Comparison of ENCODE assay signal across 16 mouse cellular contexts in genomic region chr14:103838887-103839286, GRCm38 (mm10). TPM values are rescaled to one million over a fixed set of nuclear protein-coding genes. Genes with fewer than 3 reads are reported as not detected.
DNase-seq lines count a peak whose midpoint lies in the region; ATAC-seq and TF ChIP-seq lines count a peak whose summit lies in the region.
"Had no signal": no experiment of that assay in that cellular context is flagged by ENCODE, and none has a peak within 500 bp of the region (broad histone marks: within the 10 kb centered on the region; RNA-seq: fewer than 3 reads in every experiment).

No protein-coding gene starts in this region.

- H3K27me3 ChIP-seq in heart, embryonic 16.5 days (ENCODE audit: control insufficient read depth, insufficient read depth, low read length) = no peaks in the 10 kb centered on the region
- H3K27me3 ChIP-seq in lung, postnatal 0 days (replicated peaks; ENCODE audit: insufficient read depth, low read length) = no peaks in the 10 kb centered on the region
- H3K27me3 ChIP-seq in hindbrain, postnatal 0 days (ENCODE audit: insufficient read depth, low read length) = no peaks in the 10 kb centered on the region
- H3K27me3 ChIP-seq in neural tube, embryonic 12.5 days (replicated peaks) = no peaks in the 10 kb centered on the region

- no peak for DNase-seq in heart, postnatal 36 days
- peak; percentile 11 for DNase-seq in lung, postnatal 0 days (ENCODE audit: low spot score)
- DNase-seq in lung, postnatal 14 days = no peak
- no peak for DNase-seq in hindbrain, postnatal 0 days (ENCODE audit: low spot score)
- DNase-seq: adrenal gland, postnatal 10 days; cerebellum, adult 18-20 months; forebrain, postnatal 0 days; gastrocnemius, postnatal 10 days; retina, postnatal 1 day had no signal

- TF ChIP-seq CTCF in lung, postnatal 0 days (IDR thresholded peaks at IDR 0.05) = no peak
- TF ChIP-seq CTCF in hindbrain, postnatal 0 days (IDR thresholded peaks at IDR 0.05; ENCODE audit: low read depth) = no peak

- no peak overlapping the region for H3K9ac ChIP-seq in heart, embryonic 16.5 days (ENCODE audit: low read length)
- H3K9ac ChIP-seq in lung, postnatal 0 days (replicated peaks; ENCODE audit: low read depth) = no peak overlapping the region
- H3K9ac ChIP-seq in hindbrain, postnatal 0 days (replicated peaks; ENCODE audit: low read length) = no peak overlapping the region
- no peak overlapping the region for H3K9ac ChIP-seq in neural tube, embryonic 12.5 days
- H3K9ac ChIP-seq: embryonic facial prominence, embryonic 12.5 days; forebrain, postnatal 0 days; limb, embryonic 12.5 days; liver, embryonic 15.5 days had no signal

- no peaks in the 10 kb centered on the region for H3K9me3 ChIP-seq in heart, embryonic 16.5 days (replicated peaks; ENCODE audit: control insufficient read depth, low read length)
- no peaks in the 10 kb centered on the region for H3K9me3 ChIP-seq in lung, postnatal 0 days (ENCODE audit: low read length)
- no peaks in the 10 kb centered on the region for H3K9me3 ChIP-seq in hindbrain, postnatal 0 days (ENCODE audit: low read length)
- H3K9me3 ChIP-seq in neural tube, embryonic 12.5 days = no peaks in the 10 kb centered on the region
- H3K9me3 ChIP-seq: embryonic facial prominence, embryonic 12.5 days; limb, embryonic 12.5 days; liver, embryonic 15.5 days had no signal

- no peak for ATAC-seq in heart, embryonic 16.5 days (replicated peaks; ENCODE audit: extremely low read depth, insufficient read depth, low FRiP score)
- no peak for ATAC-seq in lung, postnatal 0 days
- ATAC-seq in hindbrain, postnatal 0 days = no peak
- ATAC-seq in neural tube, embryonic 12.5 days (ENCODE audit: low FRiP score, low read depth) = no peak
- no peak for ATAC-seq in CD4-positive, CD25-positive, alpha-beta regulatory T cell, adult 4 months
- ATAC-seq: forebrain, postnatal 0 days had no signal

- H3K36me3 ChIP-seq in heart, embryonic 16.5 days (ENCODE audit: control insufficient read depth, insufficient read depth) = no peaks in the 10 kb centered on the region
- H3K36me3 ChIP-seq in lung, postnatal 0 days (ENCODE audit: insufficient read depth, low read length) = no peaks in the 10 kb centered on the region
- H3K36me3 ChIP-seq in hindbrain, postnatal 0 days (ENCODE audit: insufficient read depth, low read length) = no peaks in the 10 kb centered on the region
- no peaks in the 10 kb centered on the region for H3K36me3 ChIP-seq in neural tube, embryonic 12.5 days
- H3K36me3 ChIP-seq: embryonic facial prominence, embryonic 12.5 days; limb, embryonic 12.5 days; liver, embryonic 15.5 days had no signal

- TF ChIP-seq EP300 in lung, postnatal 0 days (IDR thresholded peaks at IDR 0.05) = no peak

- H3K27ac ChIP-seq in heart, embryonic 16.5 days (ENCODE audit: low read length) = no peak overlapping the region
- H3K27ac ChIP-seq in lung, postnatal 0 days (ENCODE audit: low read length) = no peak overlapping the region
- H3K27ac ChIP-seq in hindbrain, postnatal 0 days = no peak overlapping the region
- no peak overlapping the region for H3K27ac ChIP-seq in neural tube, embryonic 12.5 days
- H3K27ac ChIP-seq: embryonic facial prominence, embryonic 12.5 days; limb, embryonic 12.5 days; liver, embryonic 15.5 days had no signal

- intact Hi-C loops in heart, postnatal 36 days (cut with DNase I) = no loop called here

- no peaks in the 10 kb centered on the region for H3K4me1 ChIP-seq in heart, embryonic 16.5 days (ENCODE audit: control insufficient read depth, insufficient read depth, low read length)
- H3K4me1 ChIP-seq in lung, postnatal 0 days (ENCODE audit: insufficient read depth, low read depth, low read length) = no peaks in the 10 kb centered on the region; the same call in 1 of the 2 replicates
- H3K4me1 ChIP-seq in hindbrain, postnatal 0 days (ENCODE audit: insufficient read depth, low read length) = no peaks in the 10 kb centered on the region
- H3K4me1 ChIP-seq in neural tube, embryonic 12.5 days = 0 out of 2 replicates have a peak, but pooled peaks cover 5% of the 10 kb centered on the region
- H3K4me1 ChIP-seq: embryonic facial prominence, embryonic 12.5 days; liver, embryonic 15.5 days had no signal

- H3K4me3 ChIP-seq in heart, embryonic 16.5 days (ENCODE audit: low read length) = no peak overlapping the region
- no peak overlapping the region for H3K4me3 ChIP-seq in lung, postnatal 0 days (ENCODE audit: low read depth, low read length)
- no peak overlapping the region for H3K4me3 ChIP-seq in hindbrain, postnatal 0 days (ENCODE audit: low read length)
- H3K4me3 ChIP-seq in neural tube, embryonic 12.5 days = no peak overlapping the region
- H3K4me3 ChIP-seq: embryonic facial prominence, embryonic 12.5 days; limb, embryonic 12.5 days; liver, embryonic 15.5 days had no signal

- peak overlapping the region; percentile 18; the same call in 1 of the 2 replicates for H3K4me2 ChIP-seq in heart, embryonic 16.5 days (ENCODE audit: low read depth, low read length)
- 0 out of 2 replicates have a peak overlapping the region, but pooled peaks have one; percentile 11 for H3K4me2 ChIP-seq in lung, postnatal 0 days (replicated peaks; ENCODE audit: low read depth, low read length)
- H3K4me2 ChIP-seq in hindbrain, postnatal 0 days (ENCODE audit: low read depth, low read length) = peak overlapping the region; percentile 38
- peak overlapping the region; percentile 39; the same call in 1 of the 2 replicates for H3K4me2 ChIP-seq in neural tube, embryonic 12.5 days (replicated peaks)
- H3K4me2 ChIP-seq: embryonic facial prominence, embryonic 12.5 days; limb, embryonic 12.5 days; liver, embryonic 15.5 days had no signal

- WGBS in heart, embryonic 16.5 days = 73% methylated on average over 5 of the region's 5 CpGs
- WGBS in lung, postnatal 0 days = 55% methylated on average over 5 of the region's 5 CpGs
- 89% methylated on average over 5 of the region's 5 CpGs for WGBS in hindbrain, postnatal 0 days
- 91% methylated on average over 5 of the region's 5 CpGs for WGBS in neural tube, embryonic 12.5 days

RNA-seq across cellular contexts. Expression of gene Ednrb, which starts 5.3 kb away (rescaled TPM):
- 68.5 and 72.2 TPM in 2 replicates for polyA plus RNA-seq in heart, embryonic 16.5 days (2015; fragmentation: Nextera tagmentation; extraction: Ambion mirVana)
- total RNA-seq in heart, postnatal 36 days (2021) = 10 to 100 TPM; 14.4 to 20.5 TPM
- polyA plus RNA-seq in lung, postnatal 0 days (2015; fragmentation: Nextera tagmentation; extraction: Ambion mirVana) = 116 and 139 TPM in 2 replicates
- total RNA-seq in hindbrain, postnatal 0 days (2014; rRNA removed) = 199 and 221 TPM in 2 replicates
- polyA plus RNA-seq in hindbrain, postnatal 0 days (2015; fragmentation: Nextera tagmentation; extraction: Ambion mirVana) = 208 and 232 TPM in 2 replicates
- polyA plus RNA-seq in neural tube, embryonic 12.5 days (2016; fragmentation: Nextera tagmentation; extraction: Ambion mirVana) = 147 and 170 TPM in 2 replicates
- under 1 TPM in 1 of 2 experiments, not detected in 1; 0.20 TPM for polyA plus RNA-seq in CD4-positive, CD25-positive, alpha-beta regulatory T cell, adult 4 months (2017; shearing (Covaris generic))
- total RNA-seq: MEL had no signal

Comparison
In these comparisons a context has a peak if more than half of its experiments do, and no peak if none do; other contexts are left out.
1. RNA of gene Ednrb, which starts 5.3 kb away (polyA plus RNA-seq): 208 to 232 TPM in hindbrain, postnatal 0 days, 147 to 170 TPM in neural tube, embryonic 12.5 days, 116 to 139 TPM in lung, postnatal 0 days and 68.5 to 72.2 TPM in heart, embryonic 16.5 days; 0.20 TPM in CD4-positive, CD25-positive, alpha-beta regulatory T cell, adult 4 months; every median in the first group is over 10 times any median in the second.
2. Peak in every context shown above with its lines, with median percentiles within 50 percentile points of each other: H3K4me2 ChIP-seq.